Mouse (Mus musculus) forebrain, embryonic 12.5 days (tissue): ENCODE data around the gene Gm20696. TPM values are rescaled to one million over a fixed set of nuclear protein-coding genes. Genes with fewer than 3 reads are reported as not detected.

Experiments used
- ATAC-seq: fragments of 200-750 bp; cut with Nextera tagmentation; 2 replicates; pipeline ENCODE4 v1.8.0; 2017; ENCODE audit warnings: moderate TSS enrichment; ENCODE audit not compliant: low FRiP score
- H3K27ac ChIP-seq: fragments of 300-500 bp; sonication (generic); 2 replicates; pipeline ENCODE4 v1.5.1; 2016; ENCODE audit warnings: mild to moderate bottlenecking
- H3K27me3 ChIP-seq: fragments of 300-500 bp; sonication (generic); 2 replicates; pipeline ENCODE4 v1.6.1; 2016; ENCODE audit warnings: mild to moderate bottlenecking
- H3K36me3 ChIP-seq: fragments of 300-500 bp; sonication (generic); replicated peaks from 2 replicates; pipeline ENCODE4 v1.6.1; 2016; ENCODE audit warnings: mild to moderate bottlenecking
- H3K4me1 ChIP-seq: fragments of 300-500 bp; sonication (generic); 2 replicates; pipeline ENCODE4 v1.6.1; 2016
- H3K4me2 ChIP-seq: fragments of 300-500 bp; sonication (generic); 2 replicates; pipeline ENCODE4 v1.6.1; 2016; ENCODE audit warnings: mild to moderate bottlenecking, moderate library complexity
- H3K4me3 ChIP-seq: fragments of 300-500 bp; sonication (generic); replicated peaks from 2 replicates; pipeline ENCODE4 v1.5.1; 2016; ENCODE audit warnings: mild to moderate bottlenecking
- H3K9ac ChIP-seq: fragments of 300-500 bp; sonication (generic); 2 replicates; pipeline ENCODE4 v1.6.1; 2016; ENCODE audit warnings: mild to moderate bottlenecking
- H3K9me3 ChIP-seq: fragments of 300-500 bp; sonication (generic); 2 replicates; pipeline ENCODE4 v1.6.1; 2016
- WGBS: fragments of 180-500 bp; shearing (Covaris S2); methylation state at CpG from one replicate; pipeline ENCODE4 v1.1.7; 2016; 5-methylcytosine and 5-hydroxymethylcytosine counted together
- polyA plus RNA-seq: library from polyadenylated mRNA; unstranded; fragments of >200 nt; fragmentation: Nextera tagmentation; extraction: Ambion mirVana; gene quantifications from 2 replicates; pipeline ENCODE4 v1.2.1, GENCODE M21; 2016

The Gm20696 gene
- polyA plus RNA-seq, 1 experiment from 2014 or later: 6.0 TPM

DNA sequence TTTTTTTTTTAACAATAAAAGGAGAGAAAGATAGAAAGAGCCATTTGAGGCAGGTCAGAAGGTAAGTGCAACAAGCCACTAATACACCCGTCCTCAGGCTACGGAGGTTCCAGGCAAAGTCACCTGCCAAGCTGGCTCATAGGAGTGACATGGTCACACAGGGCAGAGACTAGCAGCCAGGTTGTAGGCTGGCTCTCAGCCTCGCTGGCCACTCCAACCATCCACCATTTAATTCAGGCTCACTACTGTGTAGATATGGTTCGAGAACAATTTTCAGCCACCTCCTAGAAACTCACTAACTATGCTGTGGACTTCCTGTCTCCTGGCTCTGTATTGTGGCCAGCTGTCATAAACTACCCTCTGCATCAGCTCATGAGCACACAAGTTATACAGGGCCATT, 306.0 kb downstream of the Gm20696 start:
- no peak overlapping the region for H3K4me2 ChIP-seq
- no peak overlapping the region for H3K27ac ChIP-seq
- H3K4me1 ChIP-seq: no peaks in the 10 kb centered on the region
- WGBS: 89% methylated on average over 4 of the region's 4 CpGs
- no peak for ATAC-seq
- H3K9ac ChIP-seq: no peak overlapping the region
- H3K36me3 ChIP-seq: no peaks in the 10 kb centered on the region
- no peaks in the 10 kb centered on the region for H3K9me3 ChIP-seq
- no peaks in the 10 kb centered on the region for H3K27me3 ChIP-seq
- no peak overlapping the region for H3K4me3 ChIP-seq

DNA sequence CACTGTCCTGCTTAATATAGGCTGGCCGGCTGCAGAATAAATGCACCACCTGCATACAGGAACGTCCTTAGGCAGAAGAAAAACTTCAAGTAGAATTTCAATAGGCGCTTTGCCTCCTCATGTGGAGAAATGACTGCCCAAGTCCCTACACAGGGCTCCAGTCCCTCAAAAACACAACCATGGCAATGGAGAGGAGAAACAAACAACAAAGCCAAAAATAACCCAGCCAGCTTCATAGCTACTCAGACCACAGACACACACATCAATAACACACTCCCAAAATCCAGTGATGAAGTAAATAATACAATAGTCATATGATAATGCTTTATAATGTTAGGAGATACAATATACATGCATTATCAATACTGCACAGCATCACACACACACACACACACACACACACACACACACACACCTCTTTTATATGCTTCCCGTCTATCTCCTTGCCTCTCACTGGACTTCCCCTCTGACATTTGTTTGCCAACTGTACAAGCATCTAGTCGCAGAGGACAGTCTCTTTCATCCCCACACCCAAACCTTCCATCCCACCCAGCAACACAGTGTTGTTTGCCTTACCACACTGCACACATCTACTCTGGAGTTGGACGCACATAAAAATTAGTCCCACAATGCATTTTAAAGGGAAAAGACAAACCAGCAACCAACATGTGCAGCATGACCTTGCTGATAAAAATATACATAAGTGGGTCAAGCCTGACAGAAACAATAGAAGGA, 306.7 kb downstream of the Gm20696 start:
- no peak overlapping the region for H3K4me3 ChIP-seq
- WGBS: 87% methylated on average over 6 of the region's 6 CpGs
- ATAC-seq: no peak
- H3K4me2 ChIP-seq: no peak overlapping the region
- no peaks in the 10 kb centered on the region for H3K36me3 ChIP-seq
- no peaks in the 10 kb centered on the region for H3K9me3 ChIP-seq
- H3K4me1 ChIP-seq: no peaks in the 10 kb centered on the region
- H3K27ac ChIP-seq: no peak overlapping the region
- H3K27me3 ChIP-seq: no peaks in the 10 kb centered on the region
- no peak overlapping the region for H3K9ac ChIP-seq

- Histone ChIP-seq H3K27ac (no peak overlapping the region), H3K4me1 (no peaks in the 10 kb centered on the region), H3K9me3 (no peaks in the 10 kb centered on the region), H3K27me3 (no peaks in the 10 kb centered on the region), H3K36me3 (no peaks in the 10 kb centered on the region), H3K9ac (no peak overlapping the region), H3K4me3 (no peak overlapping the region), H3K4me2 (no peak overlapping the region)
- no peak for ATAC-seq
- WGBS: 90% methylated on average over 9 of the region's 9 CpGs
Observed at GRCm38 (mm10) chr6:99359036-99359698, 307.4 kb downstream of the Gm20696 start.

DNA sequence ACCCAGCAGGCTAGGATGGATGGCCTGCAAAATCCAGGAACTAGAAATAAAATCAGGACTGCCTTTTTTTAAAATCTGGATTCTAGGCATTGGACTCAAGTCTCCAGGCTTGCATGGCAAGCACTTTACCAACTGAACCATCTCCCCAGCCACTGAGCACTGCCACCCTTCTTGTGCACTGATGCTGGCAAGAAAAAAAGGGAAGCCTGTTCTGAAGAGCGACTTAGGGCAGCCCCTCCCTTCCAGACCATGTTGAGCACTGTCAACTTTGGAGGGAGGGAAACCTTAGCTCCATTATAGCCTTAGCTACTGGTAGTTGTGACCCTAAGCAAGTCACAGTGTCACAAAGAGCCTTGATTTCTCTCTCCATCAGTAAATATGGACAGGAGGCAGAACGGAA, 308.7 kb downstream of the Gm20696 start:
- Histone ChIP-seq H3K4me2 (no peak overlapping the region), H3K27ac (no peak overlapping the region), H3K27me3 (no peaks in the 10 kb centered on the region), H3K4me1 (no peaks in the 10 kb centered on the region), H3K36me3 (no peaks in the 10 kb centered on the region), H3K9me3 (no peaks in the 10 kb centered on the region), H3K9ac (no peak overlapping the region), H3K4me3 (no peak overlapping the region)
- no peak for ATAC-seq
- WGBS: 91% methylated on average over 2 of the region's 2 CpGs

DNA sequence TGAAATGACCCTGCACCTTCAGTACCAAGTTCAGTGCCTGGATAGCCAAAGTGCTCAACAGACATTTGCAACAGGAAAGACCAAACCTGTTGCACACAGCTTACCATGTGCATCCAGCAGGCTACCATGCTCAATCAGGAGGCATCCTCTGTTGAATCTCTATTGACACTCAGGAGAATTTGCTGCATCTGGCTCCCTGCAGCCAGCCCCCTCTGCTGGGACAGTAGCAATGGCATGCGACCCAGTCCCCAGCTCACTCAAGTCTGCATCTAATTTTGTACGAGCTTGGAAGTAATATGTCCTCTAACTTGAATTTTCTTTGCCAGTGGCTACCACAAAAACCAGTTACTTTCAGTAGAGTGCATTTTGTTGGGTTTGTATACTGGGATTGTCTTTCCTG, 312.3 kb downstream of the Gm20696 start:
- H3K4me3 ChIP-seq: no peak overlapping the region
- no peak for ATAC-seq
- H3K4me2 ChIP-seq: no peak overlapping the region
- no peak overlapping the region for H3K9ac ChIP-seq
- H3K36me3 ChIP-seq: no peaks in the 10 kb centered on the region
- H3K27me3 ChIP-seq: no peaks in the 10 kb centered on the region
- H3K4me1 ChIP-seq: no peaks in the 10 kb centered on the region
- WGBS: 79% methylated on average over 2 of the region's 2 CpGs
- no peak overlapping the region for H3K27ac ChIP-seq
- no peaks in the 10 kb centered on the region for H3K9me3 ChIP-seq

DNA sequence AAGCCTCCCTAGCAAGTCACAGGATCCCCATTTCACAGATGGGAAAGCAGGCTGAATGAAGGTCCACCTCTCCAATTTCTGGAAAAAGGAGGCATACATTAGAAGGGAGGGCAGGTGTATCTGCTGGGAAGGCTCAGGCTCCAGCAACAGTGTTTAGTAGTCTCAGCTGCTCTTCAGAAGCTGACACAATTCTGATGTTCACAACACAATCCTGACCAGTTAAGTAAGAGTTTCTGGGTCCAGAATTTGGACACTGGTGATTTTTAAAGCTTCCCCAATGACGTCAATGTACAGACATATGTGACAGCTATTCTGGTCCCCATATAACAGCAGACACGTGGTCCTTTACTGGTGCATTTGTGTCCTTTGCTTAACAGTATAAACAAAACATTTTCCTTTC, 313.2 kb downstream of the Gm20696 start:
- Histone ChIP-seq H3K4me1 (no peaks in the 10 kb centered on the region), H3K27ac (no peak overlapping the region), H3K9me3 (no peaks in the 10 kb centered on the region), H3K4me3 (no peak overlapping the region), H3K36me3 (no peaks in the 10 kb centered on the region), H3K9ac (no peak overlapping the region), H3K4me2 (no peak overlapping the region), H3K27me3 (no peaks in the 10 kb centered on the region)
- ATAC-seq: no peak
- 84% methylated on average over 2 of the region's 2 CpGs for WGBS

- Histone ChIP-seq H3K9ac (no peak overlapping the region), H3K36me3 (no peaks in the 10 kb centered on the region), H3K27me3 (no peaks in the 10 kb centered on the region), H3K4me3 (no peak overlapping the region), H3K4me2 (no peak overlapping the region), H3K27ac (no peak overlapping the region), H3K4me1 (peaks cover 3% of the 10 kb centered on the region; the same call in 1 of the 2 replicates), H3K9me3 (no peaks in the 10 kb centered on the region)
- no peak for ATAC-seq
- 88% methylated on average over 3 of the region's 3 CpGs for WGBS
Observed at GRCm38 (mm10) chr6:99350566-99350965, 316.0 kb downstream of the Gm20696 start.

GRCm38 (mm10) chr6:99350156-99350555, 316.4 kb downstream of the Gm20696 start:
- no peak overlapping the region for H3K4me2 ChIP-seq
- H3K9me3 ChIP-seq: no peaks in the 10 kb centered on the region
- no peaks in the 10 kb centered on the region for H3K36me3 ChIP-seq
- no peak overlapping the region for H3K9ac ChIP-seq
- no peaks in the 10 kb centered on the region for H3K27me3 ChIP-seq
- H3K4me1 ChIP-seq: peaks cover 3% of the 10 kb centered on the region; the same call in 1 of the 2 replicates
- 89% methylated on average over 5 of the region's 5 CpGs for WGBS
- no peak for ATAC-seq
- no peak overlapping the region for H3K27ac ChIP-seq
- H3K4me3 ChIP-seq: no peak overlapping the region

- no peak for ATAC-seq
- H3K27ac ChIP-seq: no peak overlapping the region
- no peaks in the 10 kb centered on the region for H3K36me3 ChIP-seq
- 33% methylated on average over 10 of the region's 10 CpGs for WGBS
- no peak overlapping the region for H3K9ac ChIP-seq
- H3K4me1 ChIP-seq: peaks cover 3% of the 10 kb centered on the region; the same call in 1 of the 2 replicates
- H3K4me2 ChIP-seq: no peak overlapping the region
- H3K27me3 ChIP-seq: no peaks in the 10 kb centered on the region
- no peak overlapping the region for H3K4me3 ChIP-seq
- H3K9me3 ChIP-seq: no peaks in the 10 kb centered on the region
Observed at GRCm38 (mm10) chr6:99347836-99348235, 318.8 kb downstream of the Gm20696 start.

DNA sequence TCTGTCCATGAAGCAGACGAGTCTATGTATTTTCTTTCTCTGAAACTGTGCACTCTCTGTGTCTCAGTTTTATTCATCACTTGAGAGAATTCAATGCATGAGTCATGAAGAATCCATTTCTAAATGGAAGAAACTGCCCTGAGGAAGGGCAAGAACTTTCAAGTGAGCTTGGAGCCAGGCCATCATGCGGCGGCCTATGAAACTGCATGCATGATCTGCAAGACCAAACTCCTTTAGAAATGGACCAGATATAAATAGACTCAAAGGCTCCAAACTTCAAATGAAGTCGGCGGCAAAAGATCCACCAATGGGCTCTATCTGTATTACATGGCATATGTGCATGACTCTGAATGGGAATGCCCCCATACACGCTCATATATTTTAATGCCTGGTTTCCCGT, 321.6 kb downstream of the Gm20696 start:
- H3K27me3 ChIP-seq: no peaks in the 10 kb centered on the region
- WGBS: 96% methylated on average over 7 of the region's 7 CpGs
- no peak overlapping the region for H3K27ac ChIP-seq
- peaks cover 3% of the 10 kb centered on the region; the same call in 1 of the 2 replicates for H3K4me1 ChIP-seq
- no peak overlapping the region for H3K4me2 ChIP-seq
- no peak for ATAC-seq
- no peaks in the 10 kb centered on the region for H3K36me3 ChIP-seq
- H3K9ac ChIP-seq: no peak overlapping the region
- H3K9me3 ChIP-seq: no peaks in the 10 kb centered on the region
- no peak overlapping the region for H3K4me3 ChIP-seq

GRCm38 (mm10) chr6:99344357-99344756, 322.2 kb downstream of the Gm20696 start:
- no peaks in the 10 kb centered on the region for H3K36me3 ChIP-seq
- H3K9ac ChIP-seq: no peak overlapping the region
- no peaks in the 10 kb centered on the region for H3K27me3 ChIP-seq
- no peaks in the 10 kb centered on the region for H3K9me3 ChIP-seq
- no peak overlapping the region for H3K27ac ChIP-seq
- no peak overlapping the region for H3K4me2 ChIP-seq
- 76% methylated on average over 3 of the region's 3 CpGs for WGBS
- H3K4me1 ChIP-seq: peaks cover 6% of the 10 kb centered on the region; the same call in 1 of the 2 replicates
- no peak overlapping the region for H3K4me3 ChIP-seq
- ATAC-seq: no peak

GRCm38 (mm10) chr6:99343815-99344214, 322.8 kb downstream of the Gm20696 start:
- Histone ChIP-seq H3K4me2 (no peak overlapping the region), H3K9ac (no peak overlapping the region), H3K4me1 (peaks cover 9% of the 10 kb centered on the region; the same call in 1 of the 2 replicates), H3K27me3 (no peaks in the 10 kb centered on the region), H3K27ac (no peak overlapping the region), H3K4me3 (no peak overlapping the region), H3K36me3 (no peaks in the 10 kb centered on the region), H3K9me3 (no peaks in the 10 kb centered on the region)
- ATAC-seq: no peak
- 81% methylated on average over 3 of the region's 3 CpGs for WGBS

GRCm38 (mm10) chr6:99342416-99342815, 324.2 kb downstream of the Gm20696 start:
- Histone ChIP-seq H3K36me3 (no peaks in the 10 kb centered on the region), H3K9ac (no peak overlapping the region), H3K4me3 (no peak overlapping the region), H3K27ac (no peak overlapping the region), H3K9me3 (no peaks in the 10 kb centered on the region), H3K4me1 (peaks cover 6% of the 10 kb centered on the region), H3K27me3 (no peaks in the 10 kb centered on the region), H3K4me2 (no peak overlapping the region)
- 93% methylated on average over 3 of the region's 3 CpGs for WGBS
- no peak for ATAC-seq
